Mouse (Mus musculus) ovary, postnatal 10 days (tissue): Measurements from ENCODE around the gene Tceal9.
"Not testable (repeated sequence)": the region's sequence is repeated elsewhere in the genome, so short reads cannot be mapped to it uniquely, and the experiment has no call there.

Experiments
- DNase-seq: peaks from one replicate; pipeline ENCODE4 v3.0.0; 2022; ENCODE audit warnings: low spot score

Tceal9 gene

DNA sequence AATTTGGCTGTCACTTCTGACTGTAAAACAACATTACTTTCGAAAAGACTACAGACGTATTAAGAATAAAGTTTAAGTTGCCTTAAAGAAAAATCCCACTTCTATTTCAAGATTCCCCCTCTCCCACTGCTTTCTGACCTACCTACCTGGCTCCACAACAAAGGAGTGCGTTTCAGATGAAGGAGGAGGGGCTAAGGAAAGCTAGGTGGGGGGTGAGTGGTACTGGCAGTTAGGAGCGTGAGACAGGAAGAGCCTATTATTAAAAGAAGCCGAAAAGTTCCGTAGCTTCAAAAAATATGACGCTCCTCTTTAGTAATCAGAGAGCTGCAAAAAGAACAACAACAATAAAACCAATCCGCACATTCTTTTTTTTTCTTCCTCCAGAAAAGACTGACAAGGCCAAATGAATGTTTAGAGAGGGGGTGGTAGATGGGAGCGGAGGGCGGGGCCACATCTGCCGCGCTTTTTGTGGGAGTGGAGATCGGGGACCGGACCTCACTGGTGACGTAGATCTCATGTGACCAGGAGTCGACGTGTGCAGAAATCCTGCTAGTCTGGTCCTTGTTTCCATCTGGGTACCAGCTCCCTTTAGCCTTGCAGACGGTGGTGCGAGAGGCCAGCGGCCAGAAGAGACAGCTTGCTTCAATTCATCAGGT, at the start of gene Tceal9:
Tceal9 (plus strand) TSS at position 506 of the 656 bp plus-strand sequence.
- DNase-seq = peak; percentile 30

GRCm38 (mm10) chrX:136195193-136195944, 49.5 kb upstream of the Tceal9 start:
- no peak for DNase-seq

GRCm38 (mm10) chrX:136196873-136197272, 48.0 kb upstream of the Tceal9 start:
- no peak for DNase-seq

GRCm38 (mm10) chrX:136203257-136203656, 41.6 kb upstream of the Tceal9 start:
- no peak for DNase-seq

GRCm38 (mm10) chrX:136203664-136204066, 41.2 kb upstream of the Tceal9 start, which contains the start of gene Tceal5:
Tceal5 (minus strand) TSS chrX:136203876.
- DNase-seq = no peak

GRCm38 (mm10) chrX:136204406-136204805, 40.5 kb upstream of the Tceal9 start:
- no peak for DNase-seq

- DNase-seq = no peak
Observed at GRCm38 (mm10) chrX:136213396-136213795, 31.5 kb upstream of the Tceal9 start.

GRCm38 (mm10) chrX:136214729-136215677, 29.9 kb upstream of the Tceal9 start, which contains the start of the genes Tceal7 and Bex1:
Tceal7 (plus strand) TSS chrX:136214779.
Bex1 (minus strand) TSS chrX:136215513.
- not testable (repeated sequence) for DNase-seq

DNA sequence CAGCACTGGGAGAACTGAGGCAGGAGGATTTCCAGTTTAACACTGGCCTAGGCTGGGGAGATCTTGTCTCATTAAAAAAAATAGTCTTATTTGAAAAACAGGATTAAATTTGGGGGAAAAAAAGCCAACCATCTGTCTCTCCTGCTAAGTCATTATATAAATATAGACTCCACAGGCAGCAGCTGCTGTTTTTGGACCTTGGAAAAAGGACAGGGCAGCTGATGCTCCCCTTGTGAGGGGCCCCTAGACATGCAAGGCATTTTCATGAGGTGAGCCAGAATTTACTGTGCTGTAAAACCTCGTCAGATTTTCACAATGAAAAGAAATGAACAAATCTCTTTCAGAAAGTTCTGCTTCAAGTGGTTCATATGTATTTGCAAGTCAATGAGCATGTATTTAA, 28.6 kb upstream of the Tceal9 start:
- no peak for DNase-seq

DNA sequence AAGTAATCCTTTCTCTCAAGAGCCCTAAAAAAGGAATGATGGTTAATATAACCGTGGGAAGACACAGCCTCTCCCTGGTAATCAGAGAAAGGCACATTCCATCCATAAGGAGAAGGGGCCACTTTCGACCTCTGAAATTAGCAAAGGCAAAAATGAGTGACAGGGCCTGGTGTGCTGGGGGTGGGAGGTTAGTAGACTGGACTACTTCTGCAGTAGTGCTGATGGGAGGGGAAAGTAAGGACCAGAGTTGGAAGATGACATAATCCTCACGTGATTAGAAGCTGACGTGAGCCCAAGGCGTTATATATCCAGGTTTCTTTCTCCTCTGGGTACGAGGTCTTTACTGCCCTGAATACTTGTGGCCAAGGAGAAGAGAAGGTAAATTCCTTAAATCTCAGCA, 21.2 kb upstream of the Tceal9 start:
- DNase-seq = no peak

DNA sequence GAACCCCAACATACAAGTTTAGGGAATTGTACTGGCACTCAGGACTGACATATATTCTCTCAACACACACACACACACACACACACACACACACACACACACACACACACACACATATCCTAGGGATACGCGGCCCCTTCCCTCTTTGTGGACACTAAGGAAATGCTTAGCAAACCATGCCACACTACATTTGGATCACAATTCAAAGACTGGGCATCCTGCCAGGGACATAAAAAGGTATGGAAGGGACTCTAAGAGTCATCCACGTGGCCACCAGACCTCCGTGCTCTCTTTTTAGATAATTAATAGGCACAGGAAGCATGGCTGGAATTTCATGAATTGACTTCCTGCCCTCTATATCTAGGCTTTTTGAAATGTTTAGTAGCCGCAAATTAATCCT, 17.1 kb upstream of the Tceal9 start:
- DNase-seq = no peak

- no peak for DNase-seq
Observed at GRCm38 (mm10) chrX:136238118-136238517, 6.8 kb upstream of the Tceal9 start.

DNA sequence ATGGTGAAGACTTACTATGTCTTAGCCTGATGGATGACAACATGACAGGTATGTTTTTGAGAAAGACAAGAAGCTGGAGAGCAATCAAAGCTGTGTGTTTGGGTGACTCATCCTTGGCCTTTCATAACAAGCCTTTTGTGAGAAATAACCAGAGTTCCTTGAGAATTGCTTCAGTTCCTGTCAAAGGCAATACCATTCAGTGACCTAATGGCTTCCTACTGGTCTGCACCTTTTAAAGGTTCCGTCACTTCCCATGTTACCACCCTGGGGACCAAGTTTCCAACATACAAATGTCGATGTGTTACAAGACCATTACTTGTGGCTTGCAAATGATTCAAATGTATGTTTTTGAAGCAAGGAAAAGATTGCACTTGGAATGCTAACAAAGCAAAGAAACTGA, 1.7 kb upstream of the Tceal9 start:
- DNase-seq = no peak

- DNase-seq = no peak
Observed at GRCm38 (mm10) chrX:136245521-136246071, 717 bp downstream of the Tceal9 start.

- DNase-seq = no peak
Observed at GRCm38 (mm10) chrX:136248811-136249210, 3.9 kb downstream of the Tceal9 start.

DNA sequence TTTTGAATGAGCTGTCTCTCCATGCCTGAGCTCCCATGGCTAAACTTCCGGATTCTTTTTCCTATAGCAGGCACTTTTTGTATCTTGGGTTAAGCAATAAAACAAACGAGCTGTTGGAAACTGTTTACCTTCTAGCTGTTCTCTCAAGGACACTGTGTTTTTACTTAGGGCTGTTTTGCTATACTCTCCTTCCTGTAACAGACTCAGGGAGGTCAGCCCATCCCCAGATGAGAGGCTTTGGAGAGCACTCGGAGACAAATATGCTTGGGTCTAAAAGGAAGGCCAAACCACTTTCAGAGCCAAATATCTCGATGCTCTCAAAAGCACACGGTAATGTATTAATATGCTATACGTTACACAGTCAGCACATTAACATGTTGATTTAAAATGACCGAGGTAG, 4.8 kb downstream of the Tceal9 start:
- DNase-seq = no peak

- no peak for DNase-seq
Observed at GRCm38 (mm10) chrX:136252023-136252729, 7.3 kb downstream of the Tceal9 start.

DNA sequence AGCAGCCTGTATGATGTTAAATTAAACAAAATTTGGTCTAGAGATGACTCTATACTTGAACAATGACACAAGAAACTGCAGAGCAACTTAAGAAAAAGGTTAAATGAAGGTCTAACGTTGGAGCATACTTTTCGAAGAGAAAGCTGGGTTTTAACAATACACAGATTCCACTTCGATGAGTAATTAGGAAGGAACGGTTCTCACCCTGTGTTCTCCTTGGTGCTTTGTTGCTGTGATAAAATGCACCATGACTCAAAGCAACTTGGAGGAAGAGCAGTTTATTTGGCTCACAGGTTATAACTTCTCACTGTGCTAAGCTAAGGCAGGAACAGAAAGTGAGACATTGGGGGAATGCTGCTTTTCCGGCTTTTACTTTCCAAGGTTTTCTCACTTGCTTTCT, 22.8 kb downstream of the Tceal9 start:
- DNase-seq = no peak

DNA sequence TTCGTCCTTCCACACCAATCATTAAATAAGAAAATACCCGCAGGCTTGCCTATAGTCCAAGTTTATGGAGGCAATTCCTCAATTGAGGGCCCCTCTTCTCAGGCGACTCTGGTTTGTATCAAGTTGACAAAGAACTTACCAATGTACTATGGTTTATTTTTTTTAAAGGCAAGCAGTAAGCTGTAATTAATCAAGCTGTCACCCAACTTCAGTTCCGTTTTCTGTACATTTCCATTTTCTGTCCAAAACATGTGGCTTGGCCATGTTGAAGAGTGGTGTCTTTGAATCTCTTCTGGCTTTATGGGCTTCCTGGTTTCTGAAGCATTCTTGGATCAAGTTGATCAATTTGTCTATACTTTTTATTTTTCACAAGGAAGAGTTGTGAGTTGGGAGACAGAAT, 23.3 kb downstream of the Tceal9 start:
- no peak for DNase-seq

DNA sequence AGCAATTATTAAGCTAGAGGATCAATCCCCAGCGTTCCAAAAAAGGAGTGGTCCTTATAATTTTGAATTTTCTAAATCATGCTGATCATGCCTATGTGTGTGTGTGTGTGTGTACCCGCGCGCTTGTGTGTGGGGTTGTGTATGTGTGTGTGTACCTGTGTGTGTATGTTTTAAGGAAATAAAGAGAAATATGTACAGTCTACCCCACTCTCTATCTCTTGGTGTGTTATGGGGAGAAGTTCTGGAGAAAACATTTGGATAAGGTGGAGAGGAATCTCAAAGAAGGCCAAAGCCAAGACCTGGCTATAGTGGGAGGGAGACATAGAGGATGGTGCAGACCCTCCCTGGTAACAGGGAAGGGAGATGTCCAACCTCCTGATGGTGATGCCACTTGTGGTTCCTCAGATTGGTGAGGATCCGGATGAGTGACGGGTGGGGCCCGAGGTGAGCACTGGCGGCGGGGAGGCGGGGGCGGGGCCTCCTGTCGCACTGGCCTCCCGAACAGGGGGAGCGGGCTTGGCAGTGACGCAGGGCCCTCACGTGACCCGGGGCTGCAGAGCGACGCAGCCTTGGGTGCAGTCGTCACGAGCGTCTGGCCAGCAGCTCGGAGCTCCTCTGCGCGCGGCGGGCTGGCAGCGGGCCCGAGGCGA, 25.0 kb downstream of the Tceal9 start, which contains the start of gene Bex3:
Bex3 (plus strand) TSS at position 511 of the 650 bp plus-strand sequence.
- DNase-seq = not testable (repeated sequence)
